Mouse (Mus musculus): ENCODE measurements around the gene Unc79.

Gene Unc79

DNA sequence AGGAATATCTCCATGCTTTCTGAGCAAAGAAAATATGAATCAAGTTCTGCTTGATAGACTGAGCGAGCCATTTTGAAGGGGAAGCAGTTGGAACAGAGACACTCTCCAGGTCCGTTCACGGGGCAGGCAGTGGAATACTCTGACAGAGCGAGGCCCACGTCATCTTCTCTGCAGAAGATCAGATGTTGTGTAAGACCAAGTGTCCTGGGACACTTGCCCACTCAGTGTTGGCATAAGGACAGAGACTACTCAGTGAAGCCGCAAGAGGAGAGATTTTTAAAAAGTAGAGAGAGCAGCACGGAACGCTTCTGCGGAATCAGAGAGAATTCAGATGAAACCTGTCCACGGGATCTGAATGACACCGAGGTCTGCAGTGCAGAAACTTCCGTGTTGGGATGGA lies 69.5 kb downstream of the Unc79 start:
- in situ Hi-C loops (cut with MboI; ENCODE audit: low pct_unique_long_range_greater_than_20kb in 1 of 2, low sequenced_read_pairs in 2 of 2, unreplicated experiment in 1 of 2) = no loop called here

DNA sequence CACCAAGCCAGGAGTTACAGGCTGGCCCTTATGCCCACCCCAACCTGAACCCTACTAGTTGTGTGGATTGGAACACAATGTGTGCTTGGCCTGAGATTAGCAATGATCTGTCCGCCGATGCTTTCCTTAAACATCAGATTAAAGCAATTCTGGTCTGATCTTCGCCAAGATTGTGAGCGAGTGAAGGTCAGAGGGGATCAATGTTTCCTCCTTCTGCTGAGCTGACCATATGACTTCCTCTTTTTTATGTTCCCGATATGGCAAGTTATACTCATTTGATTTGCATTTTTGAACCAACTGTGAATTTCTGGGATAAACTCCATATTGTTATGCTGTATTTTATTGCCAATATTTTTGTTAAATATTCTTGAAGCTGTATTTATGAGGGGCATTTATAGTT lies 88.0 kb downstream of the Unc79 start:
- in situ Hi-C loops (cut with MboI; ENCODE audit: low pct_unique_long_range_greater_than_20kb in 1 of 2, low sequenced_read_pairs in 2 of 2, unreplicated experiment in 1 of 2) = no loop called here

- in situ Hi-C loops (cut with MboI; ENCODE audit: low pct_unique_long_range_greater_than_20kb in 1 of 2, low sequenced_read_pairs in 2 of 2, unreplicated experiment in 1 of 2) = no loop called here
Observed at GRCm38 (mm10) chr12:103039332-103039731, 90.7 kb downstream of the Unc79 start.

DNA sequence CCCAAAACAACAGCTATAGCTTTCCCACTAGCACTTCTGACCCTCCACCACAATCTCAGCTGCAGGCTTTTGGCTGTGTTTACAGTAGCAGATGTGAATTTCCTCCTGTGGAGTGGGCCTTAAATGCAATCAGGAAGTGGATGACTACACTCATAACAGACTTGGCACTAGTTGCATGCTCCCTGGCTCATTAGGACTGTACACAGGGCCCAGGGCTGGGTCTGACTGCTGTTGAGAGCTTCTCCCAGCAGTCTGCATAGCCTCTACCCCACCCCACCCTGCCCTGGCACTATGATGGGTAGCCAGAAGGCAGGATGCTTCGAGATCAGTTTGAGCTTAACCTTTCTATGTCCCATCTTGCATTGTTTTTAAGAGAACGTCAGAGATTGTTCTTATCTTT lies 91.5 kb downstream of the Unc79 start:
- in situ Hi-C loops (cut with MboI; ENCODE audit: low pct_unique_long_range_greater_than_20kb in 1 of 2, low sequenced_read_pairs in 2 of 2, unreplicated experiment in 1 of 2) = no loop called here

DNA sequence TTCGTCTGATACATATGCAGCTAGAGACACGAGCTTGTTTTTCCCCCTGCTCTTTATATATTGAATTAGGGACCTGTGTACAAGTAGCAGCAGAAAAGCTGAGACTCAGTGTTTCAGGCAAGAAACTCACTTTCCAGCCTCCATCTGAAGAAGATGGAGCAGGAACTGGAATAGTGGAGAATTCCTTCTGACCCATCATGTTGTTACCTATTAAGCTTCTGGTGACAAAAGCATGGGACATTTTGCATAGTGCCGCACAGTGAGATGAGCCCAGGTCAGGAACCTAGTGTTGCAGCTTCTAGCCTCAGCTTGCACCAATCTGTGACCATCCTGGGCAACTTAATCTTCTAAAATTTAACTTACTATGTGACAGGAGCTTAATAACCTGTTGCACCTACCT lies 92.7 kb downstream of the Unc79 start:
- in situ Hi-C loops (cut with MboI; ENCODE audit: low pct_unique_long_range_greater_than_20kb in 1 of 2, low sequenced_read_pairs in 2 of 2, unreplicated experiment in 1 of 2) = no loop called here

- in situ Hi-C loops (cut with MboI; ENCODE audit: low pct_unique_long_range_greater_than_20kb in 1 of 2, low sequenced_read_pairs in 2 of 2, unreplicated experiment in 1 of 2) = no loop called here
Observed at GRCm38 (mm10) chr12:103042711-103043110, 94.1 kb downstream of the Unc79 start.

GRCm38 (mm10) chr12:103044422-103044821 lies 95.8 kb downstream of the Unc79 start:
- in situ Hi-C loops (cut with MboI; ENCODE audit: low pct_unique_long_range_greater_than_20kb in 1 of 2, low sequenced_read_pairs in 2 of 2, unreplicated experiment in 1 of 2) = no loop called here

DNA sequence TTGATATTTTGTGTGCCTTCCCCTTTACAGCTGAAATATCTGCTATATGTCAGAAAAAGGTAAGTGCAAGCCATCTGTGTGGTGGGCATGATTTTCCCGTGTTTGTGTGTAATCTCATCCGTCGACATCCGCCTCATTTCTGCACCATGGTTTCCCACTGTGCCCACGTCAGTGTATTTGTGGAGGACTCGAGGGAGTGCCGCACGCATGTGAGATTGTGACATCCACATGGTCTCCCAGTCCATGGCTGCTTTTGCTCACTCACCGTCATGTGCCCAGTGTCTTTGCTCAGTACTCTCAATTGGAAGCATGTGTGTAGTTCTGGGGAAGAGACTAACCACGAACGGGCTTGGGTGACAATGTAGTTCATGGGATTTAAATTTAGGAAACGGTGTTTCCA lies 101.2 kb downstream of the Unc79 start:
- in situ Hi-C loops (cut with MboI; ENCODE audit: low pct_unique_long_range_greater_than_20kb in 1 of 2, low sequenced_read_pairs in 2 of 2, unreplicated experiment in 1 of 2) = loop anchor here in 1 of 2 experiments (25.0 kb wide), 1 partner anchor 263 kb away; no protein-coding TSS in a partner anchor

DNA sequence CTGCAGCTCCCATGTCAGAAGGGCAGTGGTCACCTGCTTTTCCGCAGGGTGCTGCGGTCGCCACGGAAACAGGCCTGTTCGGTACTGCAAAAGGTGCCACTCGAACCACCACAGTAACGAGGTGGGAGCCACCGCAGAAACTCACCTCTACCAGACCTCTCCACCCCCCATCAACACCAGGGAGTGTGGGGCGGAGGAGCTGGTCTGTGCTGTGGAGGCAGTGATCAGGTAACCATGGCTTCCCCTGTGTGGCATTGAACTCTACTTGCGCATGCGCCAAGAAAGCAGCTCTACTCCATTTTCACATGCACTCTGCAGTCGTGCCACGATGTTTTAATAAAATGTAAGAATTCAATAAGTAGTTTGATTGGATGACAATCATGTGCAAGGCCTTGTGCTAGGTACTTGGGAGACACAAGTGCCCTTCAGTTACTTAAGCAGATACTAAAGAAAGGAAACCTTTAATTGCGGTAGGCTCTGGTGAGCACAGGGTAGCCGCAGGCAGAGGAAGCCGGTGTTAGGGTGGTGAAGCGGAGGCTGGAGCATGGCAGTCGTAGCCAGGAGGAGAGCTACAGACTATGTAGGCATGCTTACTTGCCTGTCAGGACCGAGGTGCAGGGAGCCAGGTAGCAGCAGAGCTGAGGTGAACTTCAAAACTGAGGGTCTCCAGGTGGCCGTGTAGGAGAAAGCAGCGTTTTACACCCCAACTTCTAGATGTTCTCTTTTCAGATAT lies 110.8 kb downstream of the Unc79 start:
- in situ Hi-C loops (cut with MboI; ENCODE audit: low pct_unique_long_range_greater_than_20kb in 1 of 2, low sequenced_read_pairs in 2 of 2, unreplicated experiment in 1 of 2) = loop anchor here in 1 of 2 experiments (25.0 kb wide), 1 partner anchor 272 kb away; no protein-coding TSS in a partner anchor

GRCm38 (mm10) chr12:103060791-103061190 lies 112.1 kb downstream of the Unc79 start:
- in situ Hi-C loops (cut with MboI; ENCODE audit: low pct_unique_long_range_greater_than_20kb in 1 of 2, low sequenced_read_pairs in 2 of 2, unreplicated experiment in 1 of 2) = loop anchor here in 1 of 2 experiments (25.0 kb wide), 1 partner anchor 273 kb away; no protein-coding TSS in a partner anchor

- in situ Hi-C loops (cut with MboI; ENCODE audit: low pct_unique_long_range_greater_than_20kb in 1 of 2, low sequenced_read_pairs in 2 of 2, unreplicated experiment in 1 of 2) = loop anchor here in 1 of 2 experiments (25.0 kb wide), 1 partner anchor 275 kb away; no protein-coding TSS in a partner anchor
Observed at GRCm38 (mm10) chr12:103062133-103062532, 113.5 kb downstream of the Unc79 start.

- in situ Hi-C loops (cut with MboI; ENCODE audit: low pct_unique_long_range_greater_than_20kb in 1 of 2, low sequenced_read_pairs in 2 of 2, unreplicated experiment in 1 of 2) = loop anchor here in 1 of 2 experiments (25.0 kb wide), 1 partner anchor 278 kb away; no protein-coding TSS in a partner anchor
Observed at GRCm38 (mm10) chr12:103064944-103065343, 116.3 kb downstream of the Unc79 start.

- in situ Hi-C loops (cut with MboI; ENCODE audit: low pct_unique_long_range_greater_than_20kb in 1 of 2, low sequenced_read_pairs in 2 of 2, unreplicated experiment in 1 of 2) = loop anchor here in 1 of 2 experiments (25.0 kb wide), 1 partner anchor 281 kb away; no protein-coding TSS in a partner anchor
Observed at GRCm38 (mm10) chr12:103068161-103068560, 119.5 kb downstream of the Unc79 start.

DNA sequence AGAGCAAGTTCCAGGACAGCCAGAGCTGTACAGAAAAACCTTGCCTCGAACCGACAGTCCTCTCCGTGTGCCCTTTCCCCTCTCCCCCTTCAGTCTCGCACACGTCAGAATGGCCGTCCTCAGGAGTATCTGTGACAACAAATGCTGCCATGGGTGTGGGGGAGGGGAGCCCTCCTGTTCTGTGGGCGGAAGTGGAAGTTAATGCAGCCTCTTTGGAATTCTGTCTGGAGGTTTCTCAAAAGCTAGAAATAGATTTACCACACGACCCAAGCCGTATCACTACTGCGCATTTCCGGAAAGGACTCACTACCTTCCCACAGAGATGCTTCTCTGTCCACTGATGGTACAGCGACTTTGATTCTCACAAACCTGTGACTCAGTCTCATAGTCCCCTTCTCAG lies 120.9 kb downstream of the Unc79 start:
- in situ Hi-C loops (cut with MboI; ENCODE audit: low pct_unique_long_range_greater_than_20kb in 1 of 2, low sequenced_read_pairs in 2 of 2, unreplicated experiment in 1 of 2) = loop anchor here in 1 of 2 experiments (25.0 kb wide), 1 partner anchor 282 kb away; no protein-coding TSS in a partner anchor

DNA sequence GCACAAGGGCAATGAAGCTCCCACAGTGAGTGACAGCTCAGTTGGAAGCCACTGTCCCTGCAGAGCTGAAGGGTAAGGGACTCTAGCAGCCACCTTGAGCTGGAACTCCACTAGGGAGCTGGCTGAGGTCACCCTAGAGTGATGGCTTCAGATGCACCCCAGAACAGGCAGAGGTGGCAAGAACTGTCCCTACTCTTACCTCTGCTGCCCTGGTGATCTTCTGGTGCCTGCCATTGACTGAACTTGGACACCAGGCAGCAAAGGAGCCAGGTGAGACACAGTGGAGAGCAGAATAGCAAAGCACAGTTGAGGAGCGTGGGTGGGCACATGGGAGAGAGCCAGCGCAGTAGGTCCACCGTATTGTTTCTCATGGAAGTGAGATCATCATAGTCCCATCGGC lies 125.3 kb downstream of the Unc79 start:
- in situ Hi-C loops (cut with MboI; ENCODE audit: low pct_unique_long_range_greater_than_20kb in 1 of 2, low sequenced_read_pairs in 2 of 2, unreplicated experiment in 1 of 2) = loop anchor here in 1 of 2 experiments (25.0 kb wide), 1 partner anchor 287 kb away; no protein-coding TSS in a partner anchor

- in situ Hi-C loops (cut with MboI; ENCODE audit: low pct_unique_long_range_greater_than_20kb in 1 of 2, low sequenced_read_pairs in 2 of 2, unreplicated experiment in 1 of 2) = no loop called here
Observed at GRCm38 (mm10) chr12:103078751-103079150, 130.1 kb downstream of the Unc79 start.

- in situ Hi-C loops (cut with MboI; ENCODE audit: low pct_unique_long_range_greater_than_20kb in 1 of 2, low sequenced_read_pairs in 2 of 2, unreplicated experiment in 1 of 2) = no loop called here
Observed at GRCm38 (mm10) chr12:103080055-103080454, 131.4 kb downstream of the Unc79 start.

GRCm38 (mm10) chr12:103091831-103092230 lies 143.2 kb downstream of the Unc79 start:
- in situ Hi-C loops (cut with MboI; ENCODE audit: low pct_unique_long_range_greater_than_20kb in 1 of 2, low sequenced_read_pairs in 2 of 2, unreplicated experiment in 1 of 2) = no loop called here

DNA sequence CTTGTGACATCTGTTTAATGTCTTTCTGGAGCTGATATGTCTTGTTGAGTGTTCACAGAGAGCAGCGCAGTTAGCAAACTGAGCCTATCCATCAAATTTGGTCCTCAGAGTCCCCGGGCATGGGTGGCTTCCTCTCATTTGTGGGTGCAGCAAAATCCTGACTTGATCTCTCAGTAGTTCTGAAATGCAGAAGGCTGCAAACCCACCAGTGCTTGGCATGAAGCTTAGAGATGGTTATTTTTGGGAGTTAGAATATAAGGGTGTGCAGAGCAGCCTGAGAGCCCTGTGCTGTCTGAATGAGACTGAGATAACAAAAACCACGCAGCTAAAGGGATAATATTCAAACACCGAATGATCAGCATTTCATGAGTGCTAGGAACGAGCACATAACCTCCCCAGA lies 146.5 kb downstream of the Unc79 start:
- in situ Hi-C loops (cut with MboI; ENCODE audit: low pct_unique_long_range_greater_than_20kb in 1 of 2, low sequenced_read_pairs in 2 of 2, unreplicated experiment in 1 of 2) = no loop called here

DNA sequence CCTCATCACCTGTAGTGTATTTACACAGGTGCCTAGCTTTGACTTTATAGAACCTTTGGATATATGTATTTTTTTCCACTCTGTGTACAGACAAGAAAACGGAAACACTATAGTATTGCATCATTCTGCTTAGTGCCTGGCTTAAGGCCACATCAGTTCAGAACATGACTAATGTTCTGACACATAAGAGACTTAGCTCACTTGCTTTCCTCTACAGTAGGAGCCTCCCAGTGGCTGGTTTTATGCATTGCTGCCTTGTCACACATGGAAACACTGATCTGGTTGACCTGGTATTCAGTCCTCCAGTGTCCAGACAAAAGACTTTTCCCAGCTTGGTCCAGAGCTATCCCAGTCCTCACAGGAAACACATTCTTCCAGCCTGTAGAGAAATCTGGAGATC lies 150.5 kb downstream of the Unc79 start:
- in situ Hi-C loops (cut with MboI; ENCODE audit: low pct_unique_long_range_greater_than_20kb in 1 of 2, low sequenced_read_pairs in 2 of 2, unreplicated experiment in 1 of 2) = no loop called here

Data from mouse embryonic stem cell (cell line).